Mouse (Mus musculus) limb, embryonic 13.5 days (tissue): Measurements from ENCODE around the gene Tsr3. TPM values are rescaled to one million over a fixed set of nuclear protein-coding genes. Genes with fewer than 3 reads are reported as not detected.

ENCODE experiments used
- ATAC-seq: fragments of 200-750 bp; cut with Nextera tagmentation; 2 replicates; pipeline ENCODE4 v1.8.0; 2017; ENCODE audit warnings: low read depth, moderate number of reproducible peaks, moderate TSS enrichment; ENCODE audit not compliant: low FRiP score
- H3K27ac ChIP-seq: fragments of 300-500 bp; sonication (generic); 2 replicates; pipeline ENCODE4 v1.5.1; 2015; ENCODE audit warnings: inconsistent platforms, mild to moderate bottlenecking, moderate library complexity
- H3K27me3 ChIP-seq: fragments of 300-500 bp; sonication (generic); 2 replicates; pipeline ENCODE4 v1.6.1; 2015; ENCODE audit warnings: mild to moderate bottlenecking, inconsistent platforms
- H3K36me3 ChIP-seq: fragments of 300-500 bp; sonication (generic); 2 replicates; pipeline ENCODE4 v1.6.1; 2015; ENCODE audit warnings: inconsistent platforms, mild to moderate bottlenecking, moderate library complexity
- H3K4me1 ChIP-seq: fragments of 300-500 bp; sonication (generic); 2 replicates; pipeline ENCODE4 v1.6.1; 2015; ENCODE audit warnings: inconsistent platforms
- H3K4me2 ChIP-seq: fragments of 300-500 bp; sonication (generic); replicated peaks from 2 replicates; pipeline ENCODE4 v1.6.1; 2015; ENCODE audit warnings: inconsistent platforms, mild to moderate bottlenecking, moderate library complexity
- H3K4me3 ChIP-seq: fragments of 300-500 bp; sonication (generic); 2 replicates; pipeline ENCODE4 v1.5.1; 2015; ENCODE audit warnings: moderate library complexity, mild to moderate bottlenecking, inconsistent platforms
- H3K9ac ChIP-seq: fragments of 300-500 bp; sonication (generic); 2 replicates; pipeline ENCODE4 v1.6.1; 2015; ENCODE audit warnings: mild to moderate bottlenecking, inconsistent platforms
- H3K9me3 ChIP-seq: fragments of 300-500 bp; sonication (generic); 2 replicates; pipeline ENCODE4 v1.6.1; 2016; ENCODE audit warnings: inconsistent platforms
- WGBS: fragments of 180-500 bp; shearing (Covaris S2); methylation state at CpG from one replicate; pipeline ENCODE4 v1.1.7; 2015; 5-methylcytosine and 5-hydroxymethylcytosine counted together
- polyA plus RNA-seq: library from polyadenylated mRNA; unstranded; fragments of >200 nt; fragmentation: Nextera tagmentation; extraction: Ambion mirVana; gene quantifications from 2 replicates; pipeline ENCODE4 v1.2.1, GENCODE M21; 2015

The Tsr3 gene
- polyA plus RNA-seq, 1 experiment from 2014 or later = 57.0 TPM

- no peak overlapping the region for H3K27ac ChIP-seq
- H3K4me3 ChIP-seq = no peak overlapping the region
- H3K27me3 ChIP-seq = peaks cover 40% of the 10 kb centered on the region
- H3K9me3 ChIP-seq = no peaks in the 10 kb centered on the region
- no peak for ATAC-seq
- no peak overlapping the region for H3K4me2 ChIP-seq
- peaks cover 5% of the 10 kb centered on the region; the same call in 1 of the 2 replicates for H3K36me3 ChIP-seq
- no peak overlapping the region for H3K9ac ChIP-seq
- 84% methylated on average over 8 of the region's 8 CpGs for WGBS
- H3K4me1 ChIP-seq = 0 out of 2 replicates have a peak, but pooled peaks cover 8% of the 10 kb centered on the region
Measured at GRCm38 (mm10) chr17:25250181-25250835, 10.3 kb downstream of the Tsr3 start.

GRCm38 (mm10) chr17:25252643-25253042, 12.7 kb downstream of the Tsr3 start:
- no peak for ATAC-seq
- no peaks in the 10 kb centered on the region for H3K36me3 ChIP-seq
- H3K9me3 ChIP-seq = no peaks in the 10 kb centered on the region
- no peak overlapping the region for H3K4me3 ChIP-seq
- no peak overlapping the region for H3K4me2 ChIP-seq
- H3K9ac ChIP-seq = no peak overlapping the region
- WGBS = 37% methylated on average over 3 of the region's 3 CpGs
- H3K4me1 ChIP-seq = peaks cover 22% of the 10 kb centered on the region
- H3K27ac ChIP-seq = no peak overlapping the region
- H3K27me3 ChIP-seq = peaks cover 61% of the 10 kb centered on the region

GRCm38 (mm10) chr17:25253760-25254159, 13.8 kb downstream of the Tsr3 start:
- ATAC-seq = no peak
- H3K27me3 ChIP-seq = peaks cover 59% of the 10 kb centered on the region
- 32% methylated on average over 10 of the region's 10 CpGs for WGBS
- H3K36me3 ChIP-seq = peaks cover 4% of the 10 kb centered on the region
- no peak overlapping the region for H3K4me2 ChIP-seq
- H3K9me3 ChIP-seq = no peaks in the 10 kb centered on the region
- H3K27ac ChIP-seq = no peak overlapping the region
- no peak overlapping the region for H3K4me3 ChIP-seq
- H3K4me1 ChIP-seq = peaks cover 22% of the 10 kb centered on the region
- 0 out of 2 replicates have a peak overlapping the region, but pooled peaks have one; percentile 35 for H3K9ac ChIP-seq

- peaks cover 59% of the 10 kb centered on the region for H3K27me3 ChIP-seq
- no peak overlapping the region; the same call in 1 of the 2 replicates for H3K4me2 ChIP-seq
- peak overlapping the region; percentile 43; the same call in 1 of the 2 replicates for H3K4me3 ChIP-seq
- H3K9me3 ChIP-seq = no peaks in the 10 kb centered on the region
- H3K27ac ChIP-seq = no peak overlapping the region
- WGBS = 59% methylated on average over 2 of the region's 2 CpGs
- no peak for ATAC-seq
- peaks cover 17% of the 10 kb centered on the region for H3K36me3 ChIP-seq
- peaks cover 22% of the 10 kb centered on the region for H3K4me1 ChIP-seq
- no peak overlapping the region for H3K9ac ChIP-seq
Measured at GRCm38 (mm10) chr17:25255110-25255509, 15.1 kb downstream of the Tsr3 start.

GRCm38 (mm10) chr17:25256140-25256754, 16.3 kb downstream of the Tsr3 start, which contains the start of gene Baiap3:
Gene Baiap3, minus strand, starts transcription at chr17:25256364.
- ATAC-seq = peak; percentile 57; the same call in 1 of the 2 replicates
- peak within 1 kb of the TSS; percentile 56; the same call in 1 of the 2 replicates for H3K9ac ChIP-seq
- peaks cover 22% of the 10 kb centered on the region for H3K4me1 ChIP-seq
- H3K4me2 ChIP-seq = peak within 1 kb of the TSS; percentile 67
- no peak within 1 kb of the TSS for H3K27ac ChIP-seq
- H3K4me3 ChIP-seq = peak within 1 kb of the TSS; percentile 43
- peaks cover 59% of the 10 kb centered on the region for H3K27me3 ChIP-seq
- peaks cover 23% of the 10 kb centered on the region for H3K36me3 ChIP-seq
- WGBS = 5% methylated on average over 25 of the region's 35 CpGs
- H3K9me3 ChIP-seq = no peaks in the 10 kb centered on the region

GRCm38 (mm10) chr17:25257804-25258261, 17.9 kb downstream of the Tsr3 start:
- Histone ChIP-seq H3K27me3 (peaks cover 47% of the 10 kb centered on the region), H3K4me1 (peaks cover 22% of the 10 kb centered on the region), H3K4me3 (no peak overlapping the region), H3K9me3 (no peaks in the 10 kb centered on the region), H3K4me2 (no peak overlapping the region), H3K27ac (no peak overlapping the region), H3K9ac (no peak overlapping the region), H3K36me3 (peaks cover 29% of the 10 kb centered on the region)
- 51% methylated on average over 6 of the region's 6 CpGs for WGBS
- no peak for ATAC-seq

GRCm38 (mm10) chr17:25264453-25264852, 24.5 kb downstream of the Tsr3 start:
- peaks cover 84% of the 10 kb centered on the region for H3K36me3 ChIP-seq

GRCm38 (mm10) chr17:25270795-25271335, 30.9 kb downstream of the Tsr3 start:
- Histone ChIP-seq H3K9ac (peak overlapping the region; percentile 100; the same call in 1 of the 2 replicates), H3K9me3 (no peaks in the 10 kb centered on the region), H3K27me3 (no peaks in the 10 kb centered on the region), H3K4me2 (peak overlapping the region; percentile 100), H3K27ac (no peak overlapping the region), H3K4me1 (peaks cover 34% of the 10 kb centered on the region), H3K4me3 (peak overlapping the region; percentile 99), H3K36me3 (peaks cover 42% of the 10 kb centered on the region)
- ATAC-seq = no peak
- WGBS = 83% methylated on average over 2 of the region's 2 CpGs

More at GRCm38 (mm10) chr17:25264453-25264852, 24.5 kb downstream of the Tsr3 start:
- Histone ChIP-seq H3K4me2 (no peak overlapping the region), H3K4me3 (no peak overlapping the region), H3K27ac (no peak overlapping the region), H3K4me1 (0 out of 2 replicates have a peak, but pooled peaks cover under 1% of the 10 kb centered on the region), H3K9ac (no peak overlapping the region), H3K9me3 (no peaks in the 10 kb centered on the region), H3K27me3 (no peaks in the 10 kb centered on the region)
- 77% methylated on average over 3 of the region's 3 CpGs for WGBS
- ATAC-seq = no peak; the same call in 1 of the 2 replicates

- no peak for ATAC-seq
- Histone ChIP-seq H3K27me3 (no peaks in the 10 kb centered on the region), H3K27ac (peak overlapping the region; percentile 94), H3K9me3 (no peaks in the 10 kb centered on the region), H3K4me2 (peak overlapping the region; percentile 100), H3K4me3 (peak overlapping the region; percentile 99), H3K9ac (peak overlapping the region; percentile 100), H3K4me1 (peaks cover 34% of the 10 kb centered on the region), H3K36me3 (peaks cover 27% of the 10 kb centered on the region)
- WGBS = 0% methylated on average over 10 of the region's 10 CpGs
Measured at GRCm38 (mm10) chr17:25272326-25272725, 32.4 kb downstream of the Tsr3 start.

- peak overlapping the region; percentile 99 for H3K4me3 ChIP-seq
- WGBS = under 1% methylated on average over 78 of the region's 92 CpGs
- H3K9ac ChIP-seq = peak overlapping the region; percentile 100
- no peaks in the 10 kb centered on the region for H3K9me3 ChIP-seq
- H3K27me3 ChIP-seq = no peaks in the 10 kb centered on the region; the same call in 1 of the 2 replicates
- peak overlapping the region; percentile 100 for H3K4me2 ChIP-seq
- peaks cover 19% of the 10 kb centered on the region for H3K36me3 ChIP-seq
- peaks cover 34% of the 10 kb centered on the region for H3K4me1 ChIP-seq
- ATAC-seq = peak; percentile 91
- H3K27ac ChIP-seq = peak overlapping the region; percentile 94
Measured at GRCm38 (mm10) chr17:25272951-25273705, 33.2 kb downstream of the Tsr3 start.

GRCm38 (mm10) chr17:25273706-25274501, 33.9 kb downstream of the Tsr3 start:
- H3K4me1 ChIP-seq = peaks cover 34% of the 10 kb centered on the region
- under 1% methylated on average over 41 of the region's 45 CpGs for WGBS
- peak; percentile 84 for ATAC-seq
- H3K4me2 ChIP-seq = peak overlapping the region; percentile 100
- H3K27me3 ChIP-seq = no peaks in the 10 kb centered on the region; the same call in 1 of the 2 replicates
- H3K9me3 ChIP-seq = no peaks in the 10 kb centered on the region
- peak overlapping the region; percentile 99 for H3K4me3 ChIP-seq
- H3K36me3 ChIP-seq = peaks cover 11% of the 10 kb centered on the region
- H3K9ac ChIP-seq = peak overlapping the region; percentile 100
- H3K27ac ChIP-seq = peak overlapping the region; percentile 94
